Mouse (Mus musculus): ENCODE results near the gene Gm20831.
"Not testable (repeated sequence)": the region's sequence is repeated elsewhere in the genome, so short reads cannot be mapped to it uniquely, and the experiment has no call there.

Gm20831 gene

DNA sequence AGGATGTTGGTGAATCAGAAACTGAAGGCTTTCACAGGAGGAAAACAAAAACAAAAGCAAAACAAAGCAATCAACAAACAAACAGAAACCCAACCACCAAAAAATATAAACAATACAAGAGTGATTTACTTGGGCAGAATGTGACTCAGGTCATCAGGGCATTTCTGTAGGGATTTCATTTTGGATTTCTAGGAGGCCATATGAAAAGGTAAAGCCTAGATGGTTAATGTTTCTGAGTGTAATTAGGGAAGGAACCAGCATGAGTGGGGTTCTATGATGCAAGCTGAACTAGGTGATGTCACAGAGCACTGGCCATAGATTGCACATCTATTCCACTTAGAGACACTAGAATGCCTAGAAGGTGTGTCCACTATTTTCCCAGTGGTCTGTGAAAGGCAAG is at the start of gene Gm20831, which contains the start of gene Gm20772:
Gene Gm20831, plus strand, starts transcription at position 301 of the 400 bp plus-strand sequence.
Gene Gm20772, plus strand, starts transcription at position 301 of the 400 bp plus-strand sequence.
- not testable (repeated sequence) for DNase-seq (ENCODE audit: low spot score in 2 of 2)

GRCm38 (mm10) chrY:17846166-17846565 is 28.4 kb upstream of the Gm20831 start, which contains the start of gene Gm21904:
Gene Gm21904, minus strand, starts transcription at chrY:17846266.
- DNase-seq (ENCODE audit: low spot score in 2 of 2): not testable (repeated sequence)

- DNase-seq (ENCODE audit: low spot score in 2 of 2): not testable (repeated sequence)
Observed at GRCm38 (mm10) chrY:17937230-17937629, 62.7 kb downstream of the Gm20831 start, which contains the start of gene Srsy. Gene Srsy, minus strand, starts transcription at chrY:17937330.
